Mouse (Mus musculus) layer of hippocampus, adult 18-20 months (tissue): Measurements from ENCODE around the gene Bend4. TPM values are rescaled to one million over a fixed set of nuclear protein-coding genes. Genes with fewer than 3 reads are reported as not detected.

ENCODE experiments used
- total RNA-seq, 2 experiments: library from RNA; stranded (reverse); gene quantifications; 2 replicates each; pipeline ENCODE4 v1.2.3; 2021

The Bend4 gene
- total RNA-seq, 2 experiments from 2014 or later: 8.9 to 9.1 TPM

Other genes starting within 250 kb of the Bend4 start
- 10 to 100 TPM; 94.7 to 97.3 TPM for gene Tmem33, start 167.7 kb downstream of the Bend4 start, total RNA-seq
- 100 to 1,000 TPM; 189 to 191 TPM for gene Slc30a9, start 121.4 kb downstream of the Bend4 start, total RNA-seq
- 1 to 10 TPM; 1.1 to 1.3 TPM for gene Shisa3, start 179.6 kb upstream of the Bend4 start, total RNA-seq